Mouse (Mus musculus) liver, embryonic 16.5 days (tissue): ENCODE results near the gene Vps8. TPM values are rescaled to one million over a fixed set of nuclear protein-coding genes. Genes with fewer than 3 reads are reported as not detected.

Experiments
- ATAC-seq: fragments of 200-750 bp; cut with Nextera tagmentation; 2 replicates; pipeline ENCODE4 v1.8.0; 2017; ENCODE audit warnings: low read depth, mild to moderate bottlenecking, moderate number of reproducible peaks, moderate library complexity
- H3K27ac ChIP-seq: fragments of 300-500 bp; sonication (generic); 2 replicates; pipeline ENCODE4 v1.5.1; 2014; ENCODE audit warnings: mild to moderate bottlenecking, low read length
- H3K27me3 ChIP-seq: fragments of 300-500 bp; sonication (generic); 2 replicates; pipeline ENCODE4 v1.6.1; 2014; ENCODE audit warnings: low read depth, low read length, mixed read lengths; ENCODE audit not compliant: control insufficient read depth, insufficient read depth
- H3K36me3 ChIP-seq: fragments of 300-500 bp; sonication (generic); 2 replicates; pipeline ENCODE4 v1.6.1; 2014; ENCODE audit warnings: mild to moderate bottlenecking; ENCODE audit not compliant: control insufficient read depth, insufficient read depth
- H3K4me1 ChIP-seq: fragments of 300-500 bp; sonication (generic); 2 replicates; pipeline ENCODE4 v1.6.1; 2014; ENCODE audit warnings: low read depth, low read length, mixed read lengths; ENCODE audit not compliant: control insufficient read depth
- H3K4me2 ChIP-seq: fragments of 300-500 bp; sonication (generic); 2 replicates; pipeline ENCODE4 v1.6.1; 2014; ENCODE audit warnings: low read depth, low read length, mixed read lengths
- H3K4me3 ChIP-seq: fragments of 300-500 bp; sonication (generic); 2 replicates; pipeline ENCODE4 v1.5.1; 2014; ENCODE audit warnings: low read depth, mild to moderate bottlenecking, low read length
- H3K9ac ChIP-seq: fragments of 300-500 bp; sonication (generic); 2 replicates; pipeline ENCODE4 v1.6.1; 2014; ENCODE audit warnings: low read depth, low read length
- H3K9me3 ChIP-seq: fragments of 300-500 bp; sonication (generic); replicated peaks from 2 replicates; pipeline ENCODE4 v1.6.1; 2016; ENCODE audit warnings: low read length; ENCODE audit not compliant: control insufficient read depth
- WGBS: fragments of 180-500 bp; shearing (Covaris S2); extraction: QIAGEN DNeasy Blood & Tissue Kit; methylation state at CpG from one replicate; pipeline ENCODE4 v1.1.7; 2014; ENCODE audit not compliant: insufficient replicate concordance; 5-methylcytosine and 5-hydroxymethylcytosine counted together
- polyA plus RNA-seq: library from polyadenylated mRNA; unstranded; fragments of >200 nt; fragmentation: Nextera tagmentation; extraction: Ambion mirVana; gene quantifications from 2 replicates; pipeline ENCODE4 v1.2.1, GENCODE M21; 2015

Vps8 gene
- polyA plus RNA-seq, 1 experiment from 2014 or later, result 7.6 TPM

- no peak overlapping the region for H3K4me2 ChIP-seq
- H3K27ac ChIP-seq, result no peak overlapping the region
- no peaks in the 10 kb centered on the region for H3K4me1 ChIP-seq
- WGBS, result 69% methylated on average over 7 of the region's 7 CpGs
- H3K9ac ChIP-seq, result no peak overlapping the region
- H3K27me3 ChIP-seq, result no peaks in the 10 kb centered on the region
- ATAC-seq, result no peak
- no peak overlapping the region for H3K4me3 ChIP-seq
- no peaks in the 10 kb centered on the region for H3K36me3 ChIP-seq
- H3K9me3 ChIP-seq, result no peaks in the 10 kb centered on the region
Measured at GRCm38 (mm10) chr16:21676791-21677190, 253.9 kb downstream of the Vps8 start.

GRCm38 (mm10) chr16:21687406-21687805 is 264.5 kb downstream of the Vps8 start:
- Histone ChIP-seq H3K4me1 (no peaks in the 10 kb centered on the region), H3K36me3 (no peaks in the 10 kb centered on the region), H3K27me3 (peaks cover 1% of the 10 kb centered on the region; the same call in 1 of the 2 replicates), H3K4me2 (no peak overlapping the region), H3K27ac (no peak overlapping the region), H3K9me3 (no peaks in the 10 kb centered on the region), H3K9ac (no peak overlapping the region), H3K4me3 (no peak overlapping the region)
- no peak for ATAC-seq
- 60% methylated on average over 5 of the region's 5 CpGs for WGBS

- Histone ChIP-seq H3K27ac (no peak overlapping the region), H3K4me3 (no peak overlapping the region), H3K4me1 (no peaks in the 10 kb centered on the region), H3K4me2 (no peak overlapping the region), H3K36me3 (no peaks in the 10 kb centered on the region), H3K9me3 (no peaks in the 10 kb centered on the region), H3K27me3 (peaks cover 11% of the 10 kb centered on the region), H3K9ac (no peak overlapping the region)
- ATAC-seq, result no peak
- 29% methylated on average over 5 of the region's 5 CpGs for WGBS
Measured at GRCm38 (mm10) chr16:21689141-21689540, 266.2 kb downstream of the Vps8 start.

- no peak overlapping the region for H3K4me2 ChIP-seq
- no peaks in the 10 kb centered on the region for H3K9me3 ChIP-seq
- H3K4me3 ChIP-seq, result no peak overlapping the region
- no peak overlapping the region for H3K27ac ChIP-seq
- WGBS, result 52% methylated on average over 5 of the region's 5 CpGs
- H3K36me3 ChIP-seq, result no peaks in the 10 kb centered on the region
- no peak for ATAC-seq
- no peaks in the 10 kb centered on the region for H3K4me1 ChIP-seq
- peaks cover 23% of the 10 kb centered on the region for H3K27me3 ChIP-seq
- H3K9ac ChIP-seq, result no peak overlapping the region
Measured at GRCm38 (mm10) chr16:21690216-21690755, 267.4 kb downstream of the Vps8 start.

GRCm38 (mm10) chr16:21693981-21694462 is 271.1 kb downstream of the Vps8 start:
- under 1% methylated on average over 45 of the region's 45 CpGs for WGBS
- peak; percentile 56 for ATAC-seq
- no peaks in the 10 kb centered on the region for H3K9me3 ChIP-seq
- peak overlapping the region; percentile 52 for H3K27ac ChIP-seq
- peak overlapping the region; percentile 65 for H3K9ac ChIP-seq
- peak overlapping the region; percentile 66 for H3K4me3 ChIP-seq
- H3K27me3 ChIP-seq, result peaks cover 26% of the 10 kb centered on the region
- H3K4me1 ChIP-seq, result no peaks in the 10 kb centered on the region
- no peaks in the 10 kb centered on the region for H3K36me3 ChIP-seq
- H3K4me2 ChIP-seq, result peak overlapping the region; percentile 75

Other genes starting within 250 kb of the Vps8 start
- 0.58 and 0.74 TPM in 2 replicates for gene Ephb3, start 218.4 kb upstream of the Vps8 start, polyA plus RNA-seq